Comparison of ENCODE assay signal across 12 mouse cellular contexts in the genomic region with DNA sequence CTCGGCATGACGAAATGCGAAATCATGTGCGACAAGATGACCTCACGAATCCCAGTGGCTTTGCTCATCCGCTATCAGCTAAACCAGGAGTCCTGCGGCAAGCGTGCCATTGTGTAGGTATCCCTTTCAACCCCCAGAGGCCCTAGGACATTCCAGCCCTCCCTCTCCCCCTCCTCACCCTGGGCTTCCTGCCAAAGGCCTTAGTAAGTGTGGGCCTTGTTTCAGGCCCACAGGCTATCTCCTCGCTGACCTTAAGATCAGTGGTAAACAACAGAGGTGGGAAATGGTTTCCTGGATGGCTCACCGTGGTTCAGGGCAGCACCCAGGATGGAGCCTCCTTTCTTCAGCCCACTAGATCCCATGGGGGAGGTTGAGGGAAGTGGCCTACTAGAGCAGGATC. TPM values are rescaled to one million over a fixed set of nuclear protein-coding genes. Genes with fewer than 3 reads are reported as not detected.
DNase-seq lines count a peak whose midpoint lies in the region; ATAC-seq and TF ChIP-seq lines count a peak whose summit lies in the region.
"Had no signal": no experiment of that assay in that cellular context is flagged by ENCODE, and none has a peak within 500 bp of the region (broad histone marks: within the 10 kb centered on the region; RNA-seq: fewer than 3 reads in every experiment).

No protein-coding gene starts in this region.

- no peak overlapping the region for H3K4me2 ChIP-seq in hindbrain, embryonic 12.5 days (replicated peaks)
- H3K4me2 ChIP-seq in hindbrain, embryonic 16.5 days (ENCODE audit: low read length): no peak overlapping the region
- H3K4me2 ChIP-seq in midbrain, embryonic 14.5 days (ENCODE audit: low read length): no peak overlapping the region
- H3K4me2 ChIP-seq in midbrain, postnatal 0 days (ENCODE audit: low read depth, low read length, poor library complexity, severe bottlenecking): no peak overlapping the region
- no peak overlapping the region for H3K4me2 ChIP-seq in hindbrain, embryonic 13.5 days
- no peak overlapping the region for H3K4me2 ChIP-seq in stomach, postnatal 0 days (replicated peaks; ENCODE audit: low read depth)

- H3K4me3 ChIP-seq in hindbrain, embryonic 12.5 days: no peak overlapping the region
- no peak overlapping the region for H3K4me3 ChIP-seq in hindbrain, embryonic 16.5 days (ENCODE audit: low read length)
- no peak overlapping the region for H3K4me3 ChIP-seq in midbrain, embryonic 14.5 days (replicated peaks; ENCODE audit: low read depth, low read length)
- H3K4me3 ChIP-seq in midbrain, postnatal 0 days (ENCODE audit: low read depth, low read length): no peak overlapping the region
- no peak overlapping the region for H3K4me3 ChIP-seq in hindbrain, embryonic 13.5 days
- H3K4me3 ChIP-seq in stomach, postnatal 0 days (ENCODE audit: low read depth, low read length): no peak overlapping the region

- no peak for TF ChIP-seq EP300 in stomach, postnatal 0 days (optimal IDR thresholded peaks at IDR 0.05)

- H3K27me3 ChIP-seq in hindbrain, embryonic 12.5 days: peaks cover 16% of the 10 kb centered on the region; the same call in 1 of the 2 replicates
- no peaks in the 10 kb centered on the region for H3K27me3 ChIP-seq in hindbrain, embryonic 16.5 days (replicated peaks; ENCODE audit: control insufficient read depth, insufficient read depth, low read length)
- peaks cover 5% of the 10 kb centered on the region; the same call in 1 of the 2 replicates for H3K27me3 ChIP-seq in midbrain, embryonic 14.5 days (ENCODE audit: control insufficient read depth, insufficient read depth, low read length)
- no peaks in the 10 kb centered on the region for H3K27me3 ChIP-seq in midbrain, postnatal 0 days (ENCODE audit: insufficient read depth, low read length)
- no peaks in the 10 kb centered on the region; the same call in 1 of the 2 replicates for H3K27me3 ChIP-seq in hindbrain, embryonic 13.5 days
- no peaks in the 10 kb centered on the region for H3K27me3 ChIP-seq in stomach, postnatal 0 days (ENCODE audit: control insufficient read depth, insufficient read depth, low read length)

- no peaks in the 10 kb centered on the region for H3K9me3 ChIP-seq in hindbrain, embryonic 12.5 days (replicated peaks)
- no peaks in the 10 kb centered on the region for H3K9me3 ChIP-seq in hindbrain, embryonic 16.5 days (ENCODE audit: control insufficient read depth, low read length)
- H3K9me3 ChIP-seq in midbrain, embryonic 14.5 days (ENCODE audit: control insufficient read depth, low read length): no peaks in the 10 kb centered on the region
- H3K9me3 ChIP-seq in midbrain, postnatal 0 days (ENCODE audit: low read length): no peaks in the 10 kb centered on the region
- H3K9me3 ChIP-seq in hindbrain, embryonic 13.5 days: no peaks in the 10 kb centered on the region
- H3K9me3 ChIP-seq in stomach, postnatal 0 days (ENCODE audit: control insufficient read depth, low read length): no peaks in the 10 kb centered on the region

- TF ChIP-seq CTCF in midbrain, postnatal 0 days (IDR thresholded peaks at IDR 0.05): no peak
- no peak for TF ChIP-seq CTCF in stomach, postnatal 0 days (IDR thresholded peaks at IDR 0.05; ENCODE audit: low read depth)

- H3K27ac ChIP-seq in hindbrain, embryonic 12.5 days: peak overlapping the region; percentile 48; the same call in 1 of the 2 replicates
- H3K27ac ChIP-seq in hindbrain, embryonic 16.5 days (ENCODE audit: low read depth, low read length): no peak overlapping the region
- no peak overlapping the region for H3K27ac ChIP-seq in midbrain, embryonic 14.5 days (replicated peaks; ENCODE audit: low read depth, low read length)
- H3K27ac ChIP-seq in midbrain, postnatal 0 days (ENCODE audit: low read depth, low read length): no peak overlapping the region
- H3K27ac ChIP-seq in hindbrain, embryonic 13.5 days: peak overlapping the region; percentile 36; the same call in 1 of the 2 replicates
- peak overlapping the region; percentile 75 for H3K27ac ChIP-seq in stomach, postnatal 0 days (replicated peaks)

- no peaks in the 10 kb centered on the region for H3K36me3 ChIP-seq in hindbrain, embryonic 12.5 days
- no peaks in the 10 kb centered on the region; the same call in 1 of the 2 replicates for H3K36me3 ChIP-seq in hindbrain, embryonic 16.5 days (ENCODE audit: control insufficient read depth, insufficient read depth, low read length)
- no peaks in the 10 kb centered on the region for H3K36me3 ChIP-seq in midbrain, embryonic 14.5 days (ENCODE audit: control insufficient read depth, insufficient read depth, low read length)
- H3K36me3 ChIP-seq in midbrain, postnatal 0 days (ENCODE audit: insufficient read depth, low read length): peaks cover 12% of the 10 kb centered on the region; the same call in 1 of the 2 replicates
- H3K36me3 ChIP-seq in hindbrain, embryonic 13.5 days: peaks cover 11% of the 10 kb centered on the region; the same call in 1 of the 2 replicates
- H3K36me3 ChIP-seq in stomach, postnatal 0 days (ENCODE audit: control insufficient read depth, insufficient read depth, low read length): no peaks in the 10 kb centered on the region

- ATAC-seq in hindbrain, embryonic 12.5 days (ENCODE audit: low FRiP score): no peak
- ATAC-seq in hindbrain, embryonic 16.5 days: no peak
- ATAC-seq in midbrain, embryonic 14.5 days (ENCODE audit: low FRiP score, low TSS enrichment): no peak
- no peak for ATAC-seq in midbrain, postnatal 0 days (ENCODE audit: low FRiP score)
- no peak for ATAC-seq in hindbrain, embryonic 13.5 days (ENCODE audit: low FRiP score)
- ATAC-seq in stomach, postnatal 0 days (ENCODE audit: low FRiP score, low TSS enrichment): 0 out of 2 replicates have a peak, but pooled peaks have one; percentile 13

- peaks cover 36% of the 10 kb centered on the region for H3K4me1 ChIP-seq in hindbrain, embryonic 12.5 days
- peaks cover 17% of the 10 kb centered on the region for H3K4me1 ChIP-seq in hindbrain, embryonic 16.5 days (ENCODE audit: control insufficient read depth, insufficient read depth, low read depth, low read length)
- peaks cover 22% of the 10 kb centered on the region for H3K4me1 ChIP-seq in midbrain, embryonic 14.5 days (ENCODE audit: control insufficient read depth, insufficient read depth, low read length)
- peaks cover 12% of the 10 kb centered on the region; the same call in 1 of the 2 replicates for H3K4me1 ChIP-seq in midbrain, postnatal 0 days (ENCODE audit: insufficient read depth, low read length)
- H3K4me1 ChIP-seq in hindbrain, embryonic 13.5 days (replicated peaks): peaks cover 31% of the 10 kb centered on the region
- H3K4me1 ChIP-seq in stomach, postnatal 0 days (replicated peaks; ENCODE audit: control insufficient read depth, insufficient read depth): no peaks in the 10 kb centered on the region; the same call in 1 of the 2 replicates

- DNase-seq in midbrain, embryonic 14.5 days: peak; percentile 31
- no peak for DNase-seq in midbrain, postnatal 0 days (ENCODE audit: low spot score)
- peak; percentile 36 for DNase-seq in stomach, postnatal 0 days (ENCODE audit: low spot score)
- no peak for DNase-seq in urinary bladder, postnatal 14 days (ENCODE audit: low spot score)
- DNase-seq: cerebellum, adult 2 months; left cerebral cortex, postnatal 4 days; right cerebral cortex, adult 18-20 months; thymus, adult 18-20 months had no signal

- no peak overlapping the region; the same call in 1 of the 2 replicates for H3K9ac ChIP-seq in hindbrain, embryonic 12.5 days
- H3K9ac ChIP-seq in hindbrain, embryonic 16.5 days (ENCODE audit: low read depth, low read length): no peak overlapping the region
- H3K9ac ChIP-seq in midbrain, embryonic 14.5 days (replicated peaks; ENCODE audit: low read length): no peak overlapping the region
- H3K9ac ChIP-seq in midbrain, postnatal 0 days (replicated peaks; ENCODE audit: low read length, poor library complexity, severe bottlenecking): no peak overlapping the region
- H3K9ac ChIP-seq in hindbrain, embryonic 13.5 days: no peak overlapping the region
- H3K9ac ChIP-seq in stomach, postnatal 0 days (ENCODE audit: low read length): no peak overlapping the region

- WGBS in hindbrain, embryonic 12.5 days: 59% methylated on average over 10 of the region's 10 CpGs
- WGBS in hindbrain, embryonic 16.5 days: 53% methylated on average over 10 of the region's 10 CpGs
- 66% methylated on average over 10 of the region's 10 CpGs for WGBS in midbrain, embryonic 14.5 days
- 62% methylated on average over 10 of the region's 10 CpGs for WGBS in midbrain, postnatal 0 days
- 68% methylated on average over 10 of the region's 10 CpGs for WGBS in hindbrain, embryonic 13.5 days
- 66% methylated on average over 10 of the region's 10 CpGs for whole genome bisulfite sequencing in stomach, postnatal 0 days

RNA-seq across cellular contexts. Expression of a gene that starts 6.2 kb away (rescaled TPM):
- 10.6 and 14.2 TPM in 2 replicates for polyA plus RNA-seq in hindbrain, embryonic 12.5 days (2016; fragmentation: Nextera tagmentation; extraction: Ambion mirVana)
- polyA plus RNA-seq in hindbrain, embryonic 16.5 days (2015; fragmentation: Nextera tagmentation; extraction: Ambion mirVana): 61.2 and 62.0 TPM in 2 replicates
- polyA plus RNA-seq in midbrain, embryonic 14.5 days (2014; fragmentation: Nextera tagmentation; extraction: Ambion mirVana): 19.1 and 21.8 TPM in 2 replicates
- 82.0 and 111 TPM in 2 replicates for total RNA-seq in midbrain, postnatal 0 days (2014; rRNA removed)
- polyA plus RNA-seq in midbrain, postnatal 0 days (2015; fragmentation: Nextera tagmentation; extraction: Ambion mirVana): 105 and 110 TPM in 2 replicates
- polyA plus RNA-seq in hindbrain, embryonic 13.5 days (2015; fragmentation: Nextera tagmentation; extraction: Ambion mirVana): 15.0 and 15.8 TPM in 2 replicates
- polyA plus RNA-seq in stomach, postnatal 0 days (2015; fragmentation: Nextera tagmentation; extraction: Ambion mirVana): 18.0 and 21.9 TPM in 2 replicates

RNA-seq across cellular contexts. Expression of a gene that starts 32.2 kb away (rescaled TPM):
- polyA plus RNA-seq in hindbrain, embryonic 12.5 days (2016; fragmentation: Nextera tagmentation; extraction: Ambion mirVana): not detected in 2 replicates
- polyA plus RNA-seq in hindbrain, embryonic 16.5 days (2015; fragmentation: Nextera tagmentation; extraction: Ambion mirVana): 0.79 and 0.80 TPM in 2 replicates
- polyA plus RNA-seq in midbrain, embryonic 14.5 days (2014; fragmentation: Nextera tagmentation; extraction: Ambion mirVana): 0.81 TPM in 1 of 2 replicates, not detected in the other
- total RNA-seq in midbrain, postnatal 0 days (2014; rRNA removed): 8.5 TPM in 1 of 2 replicates, not detected in the other
- 4.4 and 4.7 TPM in 2 replicates for polyA plus RNA-seq in midbrain, postnatal 0 days (2015; fragmentation: Nextera tagmentation; extraction: Ambion mirVana)
- polyA plus RNA-seq in hindbrain, embryonic 13.5 days (2015; fragmentation: Nextera tagmentation; extraction: Ambion mirVana): 0.43 TPM in 1 of 2 replicates, not detected in the other
- polyA plus RNA-seq in stomach, postnatal 0 days (2015; fragmentation: Nextera tagmentation; extraction: Ambion mirVana): 0.42 and 0.55 TPM in 2 replicates
- total RNA-seq: granulocyte monocyte progenitor cell, adult 5-6 weeks had no signal

RNA-seq across cellular contexts. Expression of a gene that starts 32.6 kb away (rescaled TPM):
- not detected in 2 replicates for polyA plus RNA-seq in hindbrain, embryonic 12.5 days (2016; fragmentation: Nextera tagmentation; extraction: Ambion mirVana)
- polyA plus RNA-seq in hindbrain, embryonic 16.5 days (2015; fragmentation: Nextera tagmentation; extraction: Ambion mirVana): not detected in 2 replicates
- polyA plus RNA-seq in midbrain, embryonic 14.5 days (2014; fragmentation: Nextera tagmentation; extraction: Ambion mirVana): 0.67 TPM in 1 of 2 replicates, not detected in the other
- total RNA-seq in midbrain, postnatal 0 days (2014; rRNA removed): not detected in 2 replicates
- polyA plus RNA-seq in midbrain, postnatal 0 days (2015; fragmentation: Nextera tagmentation; extraction: Ambion mirVana): not detected in 2 replicates
- polyA plus RNA-seq in hindbrain, embryonic 13.5 days (2015; fragmentation: Nextera tagmentation; extraction: Ambion mirVana): not detected in 2 replicates
- polyA plus RNA-seq in stomach, postnatal 0 days (2015; fragmentation: Nextera tagmentation; extraction: Ambion mirVana): 0.06 TPM in 1 of 2 replicates, not detected in the other
- total RNA-seq: granulocyte monocyte progenitor cell, adult 5-6 weeks; left cerebral cortex, postnatal 4 days had no signal

Comparison
In these comparisons a context has a peak if more than half of its experiments do, and no peak if none do; other contexts are left out.
1. H3K27ac ChIP-seq: peak in hindbrain, embryonic 12.5 days (single experiment), hindbrain, embryonic 13.5 days (single experiment) and stomach, postnatal 0 days (single experiment); none in hindbrain, embryonic 16.5 days (single experiment), midbrain, embryonic 14.5 days (single experiment) and midbrain, postnatal 0 days (single experiment).
2. DNase-seq: peak in midbrain, embryonic 14.5 days (single experiment) and stomach, postnatal 0 days (single experiment); none in midbrain, postnatal 0 days (single experiment) and urinary bladder, postnatal 14 days (single experiment).